Mouse (Mus musculus) myocyte (in vitro differentiated cells): ENCODE data around the gene Atn1. TPM values are rescaled to one million over a fixed set of nuclear protein-coding genes. Genes with fewer than 3 reads are reported as not detected.

ENCODE experiments used
- H3K27me3 ChIP-seq: one replicate; pipeline ENCODE4 v1.6.1; 2011; ENCODE audit not compliant: control insufficient read depth, insufficient read depth, insufficient read length
- H3K36me3 ChIP-seq: one replicate; pipeline ENCODE4 v1.6.1; 2011; ENCODE audit not compliant: control insufficient read depth, insufficient read depth
- H3K4me2 ChIP-seq: one replicate; pipeline ENCODE4 v1.6.1; 2011; ENCODE audit warnings: low read depth, control low read depth
- H3K4me3 ChIP-seq: one replicate; pipeline ENCODE4 v1.5.1; 2011; ENCODE audit warnings: mild to moderate bottlenecking, control low read depth, moderate library complexity
- H3K79me2 ChIP-seq: one replicate; pipeline ENCODE4 v1.6.1; 2011; ENCODE audit not compliant: control insufficient read depth, insufficient read depth
- H3ac ChIP-seq: one replicate; pipeline ENCODE4 v1.6.1; 2011; ENCODE audit not compliant: control insufficient read depth, insufficient read length
- CEBPB ChIP-seq: IDR thresholded peaks from 2 replicates; pipeline ENCODE4 v1.6.1; 2011; ENCODE audit warnings: mild to moderate bottlenecking, moderate library complexity; ENCODE audit not compliant: poor library complexity, insufficient read depth, severe bottlenecking
- E2F4 ChIP-seq: IDR thresholded peaks from one replicate; pipeline ENCODE4 v1.6.1; 2011; ENCODE audit warnings: mild to moderate bottlenecking, control low read depth, moderate library complexity; ENCODE audit not compliant: insufficient read depth
- MAX ChIP-seq: IDR thresholded peaks from one replicate; pipeline ENCODE4 v1.6.1; 2011; ENCODE audit warnings: low read depth, mild to moderate bottlenecking, control low read depth
- MYOD1 ChIP-seq, 3 experiments: IDR thresholded peaks; one replicate each; pipeline ENCODE4 v1.6.1; 2011; ENCODE audit warnings: control low read depth in 2 of 3, low read depth in 2 of 3, mild to moderate bottlenecking in 2 of 3, moderate library complexity in 1 of 3; ENCODE audit not compliant: insufficient read length in 2 of 3, control insufficient read depth in 1 of 3
- MYOG ChIP-seq, 3 experiments: IDR thresholded peaks; one replicate each; pipeline ENCODE4 v1.6.1; 2011; ENCODE audit warnings: control low read depth in 2 of 3, low read depth in 2 of 3, mild to moderate bottlenecking in 2 of 3; ENCODE audit not compliant: insufficient read length in 2 of 3, control insufficient read depth in 1 of 3, insufficient read depth in 1 of 3
- POLR2A ChIP-seq: IDR thresholded peaks from one replicate; pipeline ENCODE4 v1.6.1; 2011; ENCODE audit warnings: low read depth, mild to moderate bottlenecking, control low read depth, moderate library complexity; ENCODE audit not compliant: insufficient read length
- POLR2AphosphoS2 ChIP-seq: IDR thresholded peaks from one replicate; pipeline ENCODE4 v1.6.1; 2011; ENCODE audit warnings: low read depth, control low read depth; ENCODE audit not compliant: insufficient read length
- REST ChIP-seq: IDR thresholded peaks from one replicate; pipeline ENCODE4 v1.6.1; 2011; ENCODE audit warnings: mild to moderate bottlenecking, control low read depth, moderate library complexity; ENCODE audit not compliant: insufficient read depth, insufficient read length
- SRF ChIP-seq: IDR thresholded peaks from one replicate; pipeline ENCODE4 v1.6.1; 2011; ENCODE audit warnings: low read depth; ENCODE audit not compliant: control insufficient read depth, insufficient read length
- TCF12 ChIP-seq: IDR thresholded peaks from one replicate; pipeline ENCODE4 v1.6.1; 2011; ENCODE audit warnings: mild to moderate bottlenecking, control low read depth; ENCODE audit not compliant: poor library complexity, insufficient read depth, severe bottlenecking
- TCF3 ChIP-seq: IDR thresholded peaks from one replicate; pipeline ENCODE4 v1.6.1; 2011; ENCODE audit warnings: low read depth, control low read depth; ENCODE audit not compliant: insufficient read length
- USF1 ChIP-seq: IDR thresholded peaks from one replicate; pipeline ENCODE4 v1.6.1; 2011; ENCODE audit warnings: low read depth, mild to moderate bottlenecking, control low read depth, moderate library complexity
- polyA plus RNA-seq: library from polyadenylated mRNA; unstranded; fragments of >200 nt; fragmentation: generic; extraction: Trizol; gene quantifications from one replicate; pipeline ENCODE4 v1.2.1, GENCODE M21; 2012; ENCODE audit warnings: missing spikeins

Atn1 gene
- polyA plus RNA-seq, 1 experiment, result 39.4 TPM

DNA sequence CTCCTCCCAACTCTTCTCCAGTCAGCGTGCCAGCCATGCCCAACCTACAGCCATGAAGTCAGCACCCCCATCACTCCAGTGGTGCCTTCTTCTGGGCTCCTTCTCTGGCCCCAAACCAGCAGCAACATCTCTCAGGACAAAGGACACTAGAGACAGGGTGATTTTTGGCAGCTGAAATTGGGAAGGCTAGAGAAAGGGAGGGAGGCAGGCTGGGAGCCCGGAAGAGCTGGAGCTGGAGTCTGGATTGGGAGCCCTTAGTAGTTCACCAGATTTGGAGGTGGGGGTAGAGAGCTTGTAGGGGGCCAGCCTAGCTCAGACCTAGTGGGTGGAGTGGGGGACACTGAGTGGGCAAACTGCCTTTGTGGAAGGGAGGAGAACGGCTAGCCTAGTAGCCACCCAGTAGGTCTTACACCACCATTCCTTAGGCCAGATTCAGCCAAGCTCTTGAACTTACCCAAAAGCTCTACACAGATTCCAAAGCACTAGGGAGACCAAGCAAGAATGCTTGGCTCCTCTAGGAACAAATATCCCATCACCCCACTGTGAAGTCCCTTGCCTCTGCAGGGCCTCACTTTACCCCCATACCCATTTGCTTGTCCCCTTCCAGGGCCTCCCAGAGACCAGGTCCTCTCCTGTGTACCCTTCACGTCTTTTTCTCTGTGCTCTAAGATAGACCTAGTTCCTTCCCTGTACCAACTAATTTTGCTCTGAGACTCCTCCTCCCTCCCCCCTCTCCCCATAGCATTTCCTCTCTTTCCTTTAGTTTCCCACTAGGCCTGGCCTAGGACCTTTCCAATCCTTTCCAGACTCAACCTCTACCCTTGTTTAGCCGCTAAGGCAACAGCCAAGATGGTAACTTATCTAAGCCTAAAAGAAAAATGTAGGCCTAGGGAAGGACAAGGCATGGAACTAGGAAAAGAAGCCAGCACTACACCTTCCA is 1.9 kb upstream of the Atn1 start:
- H3K4me2 ChIP-seq, result peak overlapping the region; percentile 87
- H3K27me3 ChIP-seq, result no peaks in the 10 kb centered on the region
- no peaks in the 10 kb centered on the region for H3K36me3 ChIP-seq
- H3ac ChIP-seq, result no peak overlapping the region
- peak overlapping the region; percentile 36 for H3K4me3 ChIP-seq
- no peak for TF ChIP-seq USF1
- TF ChIP-seq CEBPB, result no peak
- peak; percentile 69 for TF ChIP-seq POLR2A
- no peak for TF ChIP-seq E2F4
- TF ChIP-seq REST, result no peak
- TF ChIP-seq POLR2AphosphoS2, result peak; percentile 79
- no peak for TF ChIP-seq TCF12
- H3K79me2 ChIP-seq, result peaks cover 28% of the 10 kb centered on the region

DNA sequence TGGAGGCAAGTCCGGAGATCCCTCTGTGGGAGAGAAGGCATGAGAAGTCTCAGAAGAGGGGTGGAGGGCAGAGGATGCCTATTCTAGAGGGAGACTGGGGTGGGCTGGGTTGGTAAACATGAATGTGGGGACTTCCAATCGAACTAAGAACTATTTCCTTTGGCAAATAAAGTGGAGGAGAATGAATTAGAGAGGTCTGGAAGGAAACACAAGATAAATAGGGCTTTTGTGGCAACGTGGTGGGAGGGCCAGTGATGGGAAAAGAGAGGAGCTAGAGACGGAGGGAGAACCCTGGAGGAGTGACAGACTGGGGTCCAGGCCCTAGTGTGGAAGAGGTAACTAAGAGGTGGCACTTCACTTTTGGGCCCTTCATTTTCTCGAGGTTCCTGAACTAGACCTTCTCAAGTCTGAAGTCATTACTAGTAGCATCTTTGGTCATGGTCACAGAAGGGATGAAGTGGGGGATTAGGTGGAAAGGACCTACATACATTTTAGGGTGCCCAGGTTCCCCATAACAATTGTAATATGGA is 1.1 kb upstream of the Atn1 start:
- Histone ChIP-seq H3K79me2 (peaks cover 35% of the 10 kb centered on the region), H3K4me2 (peak overlapping the region; percentile 87), H3K4me3 (peak overlapping the region; percentile 36), H3ac (peak overlapping the region; percentile 95), H3K27me3 (no peaks in the 10 kb centered on the region), H3K36me3 (peaks cover 1% of the 10 kb centered on the region)
- TF ChIP-seq REST, result no peak
- TF ChIP-seq TCF12, result no peak
- TF ChIP-seq SRF, result no peak
- TF ChIP-seq MYOG (IDR thresholded peaks at IDR 0.05; ENCODE audit: control insufficient read depth in 1 of 3, insufficient read depth in 1 of 3, insufficient read length in 2 of 3, low read depth in 2 of 3), result no peak
- no peak for TF ChIP-seq POLR2A
- no peak for TF ChIP-seq USF1
- no peak for TF ChIP-seq TCF3
- no peak for TF ChIP-seq POLR2AphosphoS2
- no peak for TF ChIP-seq MYOD1 (IDR thresholded peaks at IDR 0.05; ENCODE audit: control insufficient read depth in 1 of 3, insufficient read length in 2 of 3, low read depth in 2 of 3)
- TF ChIP-seq E2F4, result no peak

DNA sequence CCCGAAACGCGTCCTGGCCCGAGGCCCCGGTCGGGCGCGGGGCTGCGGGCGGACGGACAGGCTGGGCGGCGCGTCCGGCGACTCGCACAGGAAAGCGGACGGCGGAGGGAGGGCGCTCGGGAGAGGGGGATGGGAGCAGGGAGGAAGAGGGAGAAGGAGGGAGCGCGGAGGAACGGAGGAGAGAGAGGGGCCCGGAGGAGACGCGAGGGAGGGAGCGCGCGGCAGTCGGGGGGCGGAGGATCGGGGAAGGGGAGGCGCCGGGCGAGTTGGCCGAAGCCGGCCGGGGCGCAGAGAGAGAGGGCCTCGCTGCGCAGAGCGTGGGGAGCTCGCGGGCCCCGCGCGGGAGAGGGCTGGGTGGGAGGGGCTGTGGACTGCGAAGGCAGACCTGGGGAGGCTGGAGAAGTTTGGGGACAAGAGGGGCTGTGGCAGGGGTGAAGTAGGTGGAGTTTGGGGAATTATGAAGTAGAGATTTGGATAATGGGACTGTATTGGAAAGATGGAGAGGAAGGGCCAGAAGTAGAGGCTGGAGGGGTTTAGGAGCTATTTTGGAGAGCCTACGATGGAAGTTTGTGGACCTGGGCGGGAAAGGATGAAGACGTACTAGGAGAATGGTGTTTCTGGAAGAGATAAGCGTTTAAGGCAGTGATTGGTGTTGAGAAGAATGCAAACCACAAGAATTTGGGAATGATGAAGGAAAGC is 477 bp upstream of the Atn1 start:
- Histone ChIP-seq H3K36me3 (peaks cover 6% of the 10 kb centered on the region), H3K79me2 (peaks cover 42% of the 10 kb centered on the region), H3ac (peak overlapping the region; percentile 95), H3K27me3 (no peaks in the 10 kb centered on the region), H3K4me3 (peak overlapping the region; percentile 36), H3K4me2 (peak overlapping the region; percentile 87)
- no peak for TF ChIP-seq MAX
- TF ChIP-seq TCF12, result no peak
- TF ChIP-seq POLR2AphosphoS2, result peak; percentile 52
- TF ChIP-seq POLR2A, result peak; percentile 62
- TF ChIP-seq CEBPB, result no peak

DNA sequence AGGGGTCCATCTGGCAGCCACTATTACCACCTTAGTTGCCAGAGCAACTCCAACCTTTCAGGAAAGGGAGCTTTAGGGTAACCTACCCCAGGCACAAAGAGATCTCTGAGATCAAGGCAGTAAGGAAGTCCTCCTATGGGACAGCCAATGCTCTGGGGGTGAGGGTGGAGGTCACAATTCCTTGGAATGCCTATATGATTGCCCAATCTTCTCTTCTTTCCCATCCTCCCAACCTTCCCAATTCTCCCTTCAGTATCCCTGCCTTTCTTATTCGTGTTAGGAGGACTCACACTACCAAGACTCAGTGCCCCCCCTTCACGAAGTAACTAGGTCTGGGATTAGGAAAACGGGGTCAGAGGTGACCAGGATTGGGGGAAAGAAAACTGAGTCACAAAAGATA is 1.0 kb downstream of the Atn1 start:
- Histone ChIP-seq H3ac (peak overlapping the region; percentile 95), H3K4me2 (peak overlapping the region; percentile 72), H3K4me3 (peak overlapping the region; percentile 36), H3K79me2 (peaks cover 56% of the 10 kb centered on the region), H3K36me3 (peaks cover 6% of the 10 kb centered on the region), H3K27me3 (no peaks in the 10 kb centered on the region)
- no peak for TF ChIP-seq TCF3
- peak; percentile 50; the same call in 1 of the 2 replicates for TF ChIP-seq CEBPB

DNA sequence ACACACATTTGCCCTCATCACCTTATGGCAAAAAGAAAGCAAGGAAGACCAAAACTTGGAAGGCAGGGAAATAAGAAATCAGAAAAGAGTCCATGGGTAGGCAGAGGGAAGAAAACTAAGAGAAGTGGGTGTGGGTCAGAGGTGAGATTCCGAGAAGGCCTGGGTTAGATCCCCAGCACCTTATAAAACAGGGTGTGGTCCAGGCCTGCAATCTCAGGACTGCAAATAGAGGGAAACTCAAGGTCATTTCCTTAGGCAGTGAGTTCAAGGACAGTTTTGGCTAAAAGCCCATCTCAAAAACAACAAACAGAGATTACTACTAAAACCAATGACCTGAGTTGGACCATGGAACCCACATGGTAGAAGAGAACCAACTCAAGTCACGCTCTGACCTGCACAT is 2.5 kb downstream of the Atn1 start:
- H3K36me3 ChIP-seq, result peaks cover 6% of the 10 kb centered on the region
- TF ChIP-seq TCF12 (no peak), POLR2AphosphoS2 (no peak), MYOD1 (IDR thresholded peaks at IDR 0.05; ENCODE audit: control insufficient read depth in 1 of 3, insufficient read length in 2 of 3, low read depth in 2 of 3) (no peak), MYOG (IDR thresholded peaks at IDR 0.05; ENCODE audit: control insufficient read depth in 1 of 3, insufficient read depth in 1 of 3, insufficient read length in 2 of 3, low read depth in 2 of 3) (no peak), SRF (no peak), REST (no peak), MAX (no peak), TCF3 (no peak), POLR2A (no peak), CEBPB (no peak), E2F4 (no peak), USF1 (no peak)
- H3K4me2 ChIP-seq, result peak overlapping the region; percentile 72
- peaks cover 63% of the 10 kb centered on the region for H3K79me2 ChIP-seq
- no peaks in the 10 kb centered on the region for H3K27me3 ChIP-seq
- H3ac ChIP-seq, result no peak overlapping the region
- no peak overlapping the region for H3K4me3 ChIP-seq
